Mouse (Mus musculus) bone marrow, adult 2 months (tissue): ENCODE measurements around the gene Lrrc17. TPM values are rescaled to one million over a fixed set of nuclear protein-coding genes. Genes with fewer than 3 reads are reported as not detected.

Experiments
- H3K27ac ChIP-seq: fragments of 200-500 bp; 2 replicates; pipeline ENCODE4 v1.5.1; 2012; ENCODE audit warnings: low read depth, mild to moderate bottlenecking, control low read depth, inconsistent platforms, low read length; ENCODE audit not compliant: control insufficient read depth, poor library complexity, insufficient read depth
- H3K4me1 ChIP-seq: fragments of 200-500 bp; 2 replicates; pipeline ENCODE4 v1.6.1; 2011; ENCODE audit warnings: low read length; ENCODE audit not compliant: control insufficient read depth, insufficient read depth
- H3K4me3 ChIP-seq: fragments of 200-500 bp; replicated peaks from 2 replicates; pipeline ENCODE3; 2011; ENCODE audit warnings: mild to moderate bottlenecking, low read depth, low read length, control low read depth; ENCODE audit not compliant: control insufficient read depth
- CTCF ChIP-seq: fragments of 200-500 bp; IDR thresholded peaks from 2 replicates; pipeline ENCODE4 v1.5.1; 2011; ENCODE audit warnings: low read length, control low read depth; ENCODE audit not compliant: control insufficient read depth, insufficient read depth
- POLR2A ChIP-seq: fragments of 200-500 bp; IDR thresholded peaks from 2 replicates; pipeline ENCODE4 v1.6.1; 2011; ENCODE audit warnings: low read depth, mild to moderate bottlenecking, control low read depth, low read length, borderline replicate concordance; ENCODE audit not compliant: control insufficient read depth
- WGBS: fragments of 180-500 bp; shearing (Covaris S2); methylation state at CpG from one replicate; pipeline ENCODE4 v1.1.7; 2018; 5-methylcytosine and 5-hydroxymethylcytosine counted together
- polyA plus RNA-seq: library from polyadenylated mRNA; stranded (reverse); fragments of >200 nt; gene quantifications from 2 replicates; pipeline ENCODE4 v1.2.4, GENCODE M21; 2011; ENCODE audit warnings: low replicate concordance; ENCODE audit not compliant: missing spikeins, insufficient read depth, insufficient read length

Lrrc17 gene
- polyA plus RNA-seq = 2.7 TPM in 1 of 2 replicates, not detected in the other

DNA sequence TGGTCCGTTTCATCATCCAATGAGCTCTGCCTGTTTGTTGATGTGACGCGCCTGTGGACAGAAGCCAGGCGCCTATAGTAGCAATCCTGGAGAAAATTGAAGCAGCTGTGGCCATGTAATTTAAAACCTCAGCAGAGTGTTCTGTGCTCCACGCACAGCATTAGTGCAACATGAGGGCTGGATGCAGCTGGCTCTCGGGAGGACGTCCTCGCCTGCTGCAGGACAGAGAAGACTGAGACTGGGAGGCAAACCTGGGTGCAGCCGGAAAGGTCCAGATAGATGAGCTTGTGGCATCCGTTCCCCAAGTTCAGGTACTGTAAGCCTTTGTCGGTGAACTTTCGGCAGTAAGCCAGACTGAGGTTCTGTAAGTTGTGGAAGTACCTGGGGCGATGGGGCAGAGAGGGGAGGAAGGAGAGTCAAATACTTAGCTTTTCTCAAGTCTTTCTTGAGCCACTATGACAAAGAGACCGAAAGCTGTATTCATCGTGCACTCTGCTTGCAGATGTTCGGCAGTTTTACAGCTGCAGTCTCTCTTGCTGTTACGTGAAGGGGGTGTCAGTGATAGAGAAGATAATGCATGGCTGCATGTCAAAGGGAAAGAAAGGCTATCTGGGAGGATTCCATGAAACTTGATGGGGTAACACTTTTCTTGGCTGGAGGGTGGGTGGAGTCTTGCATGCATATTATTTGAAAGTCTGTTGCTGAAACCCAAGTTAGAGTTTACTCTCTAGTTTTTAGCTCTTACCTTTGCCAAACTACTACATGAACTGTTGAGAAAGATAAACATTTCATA lies at the start of gene Lrrc17:
Gene Lrrc17 (plus strand): TSS at position 151 of the 793 bp plus-strand sequence.
- no peak within 1 kb of the TSS for H3K4me3 ChIP-seq
- no peak for TF ChIP-seq POLR2A
- H3K4me1 ChIP-seq = no peaks in the 10 kb centered on the region; the same call in 1 of the 2 replicates
- no peak within 1 kb of the TSS for H3K27ac ChIP-seq
- 75% methylated on average over 17 of the region's 17 CpGs for WGBS

DNA sequence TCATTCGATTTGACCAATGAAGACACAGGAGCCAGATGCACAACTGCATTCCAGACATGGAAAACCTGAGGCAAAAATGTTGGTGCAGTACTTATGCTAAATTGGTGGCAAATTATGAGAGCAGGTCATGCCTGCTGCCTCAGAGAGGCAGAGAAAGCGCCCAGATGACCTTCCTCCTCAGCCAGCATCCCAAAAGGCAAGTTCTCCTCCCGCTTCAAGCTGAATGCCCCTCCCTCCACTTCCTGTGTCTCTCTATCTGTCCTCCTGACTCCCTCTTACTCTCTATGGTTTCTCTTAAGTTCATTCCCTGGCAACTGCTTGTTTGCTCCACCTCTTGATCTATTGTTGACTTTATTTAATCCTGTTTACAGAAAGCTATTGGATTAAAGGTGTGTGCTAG lies 48.6 kb upstream of the Lrrc17 start:
- TF ChIP-seq CTCF = no peak
- TF ChIP-seq POLR2A = no peak
- H3K4me3 ChIP-seq = no peak overlapping the region
- WGBS = 62% methylated on average over 3 of the region's 3 CpGs
- no peaks in the 10 kb centered on the region; the same call in 1 of the 2 replicates for H3K4me1 ChIP-seq
- H3K27ac ChIP-seq = no peak overlapping the region

DNA sequence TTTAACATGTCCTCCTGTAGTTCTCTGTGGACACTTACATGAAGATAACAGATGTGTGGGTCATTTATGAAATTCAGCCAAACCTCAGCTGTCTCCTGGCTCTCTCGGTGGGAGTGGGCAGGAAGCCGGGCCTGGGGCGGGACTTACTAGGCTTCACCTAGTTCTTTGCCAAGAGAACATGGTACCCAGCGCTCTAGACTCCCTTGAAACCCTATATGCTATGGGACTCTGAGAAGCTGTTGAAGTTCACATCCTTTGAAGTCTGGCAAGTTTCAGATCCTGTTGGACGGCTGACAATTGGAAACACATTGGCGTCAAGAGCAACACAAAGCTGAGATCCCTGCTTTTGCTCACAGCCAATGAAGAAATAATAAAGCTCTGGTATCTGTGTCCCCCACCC lies 47.0 kb upstream of the Lrrc17 start:
- no peaks in the 10 kb centered on the region; the same call in 1 of the 2 replicates for H3K4me1 ChIP-seq
- 70% methylated on average over 6 of the region's 6 CpGs for WGBS
- no peak for TF ChIP-seq POLR2A
- TF ChIP-seq CTCF = no peak
- H3K4me3 ChIP-seq = no peak overlapping the region
- no peak overlapping the region for H3K27ac ChIP-seq

DNA sequence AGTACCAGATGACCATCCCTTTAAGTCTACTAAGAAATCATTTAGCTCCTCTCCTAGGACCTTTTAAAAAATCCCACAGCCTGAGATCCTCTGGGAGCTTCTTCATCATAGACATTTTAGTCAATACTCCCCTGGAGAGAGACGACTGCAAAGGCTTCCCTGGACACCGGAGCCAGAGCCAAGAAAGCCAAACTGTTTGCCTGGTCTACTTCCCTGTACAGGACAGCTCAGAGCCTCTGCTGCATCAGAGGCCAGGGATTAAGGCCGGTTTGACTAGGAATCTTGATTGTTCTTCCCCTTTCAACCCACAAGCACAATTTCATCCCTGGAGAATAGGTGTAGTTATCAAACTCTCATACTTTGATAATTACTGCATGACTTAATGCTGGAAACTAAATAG lies 46.5 kb upstream of the Lrrc17 start:
- no peak for TF ChIP-seq CTCF
- TF ChIP-seq POLR2A = no peak
- no peaks in the 10 kb centered on the region; the same call in 1 of the 2 replicates for H3K4me1 ChIP-seq
- H3K27ac ChIP-seq = no peak overlapping the region
- 81% methylated on average over 3 of the region's 3 CpGs for WGBS
- no peak overlapping the region for H3K4me3 ChIP-seq

DNA sequence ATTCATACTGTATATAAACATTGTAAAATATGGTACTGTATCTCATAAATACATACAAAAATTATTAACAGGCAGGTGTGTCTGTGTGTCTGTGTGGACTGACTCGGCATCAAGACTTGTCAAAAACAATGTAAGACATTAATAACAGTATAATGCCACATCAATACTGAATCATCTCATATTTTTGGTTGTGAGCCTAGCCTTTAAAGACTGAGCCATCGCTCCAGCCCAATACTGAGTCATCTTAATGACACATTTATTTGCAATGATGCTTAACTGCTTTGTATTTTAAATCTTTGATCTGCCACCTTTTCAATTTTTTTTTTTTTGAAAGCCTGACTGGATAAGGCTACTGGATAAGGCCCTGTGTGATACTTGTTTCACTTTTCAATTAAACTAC lies 44.9 kb upstream of the Lrrc17 start:
- Histone ChIP-seq H3K4me3 (no peak overlapping the region), H3K27ac (no peak overlapping the region), H3K4me1 (no peaks in the 10 kb centered on the region; the same call in 1 of the 2 replicates)
- TF ChIP-seq POLR2A (no peak), CTCF (no peak)
- 80% methylated on average over 2 of the region's 2 CpGs for whole genome bisulfite sequencing

DNA sequence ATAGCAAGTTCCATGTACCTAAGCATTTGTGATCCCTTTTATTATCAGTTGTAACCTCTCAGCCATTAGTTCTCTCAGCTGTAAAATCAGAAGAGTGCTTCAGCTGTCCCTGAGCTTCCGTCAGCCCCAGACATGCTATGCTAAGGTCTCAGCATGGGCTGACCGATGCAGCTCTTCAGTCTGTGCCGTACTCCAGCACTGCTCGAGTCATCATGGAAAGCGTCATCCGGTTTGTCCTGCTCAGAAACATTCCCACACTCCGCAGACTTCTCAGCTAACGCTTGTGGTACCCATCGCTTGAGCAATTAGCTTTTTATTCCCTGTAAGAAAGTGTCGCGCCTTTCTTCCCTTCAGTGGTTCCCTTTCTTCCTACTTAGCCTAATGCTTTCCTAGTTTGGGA lies 44.4 kb upstream of the Lrrc17 start:
- WGBS = 89% methylated on average over 11 of the region's 11 CpGs
- H3K27ac ChIP-seq = no peak overlapping the region
- no peak overlapping the region for H3K4me3 ChIP-seq
- no peak for TF ChIP-seq POLR2A
- no peak for TF ChIP-seq CTCF
- H3K4me1 ChIP-seq = no peaks in the 10 kb centered on the region; the same call in 1 of the 2 replicates

DNA sequence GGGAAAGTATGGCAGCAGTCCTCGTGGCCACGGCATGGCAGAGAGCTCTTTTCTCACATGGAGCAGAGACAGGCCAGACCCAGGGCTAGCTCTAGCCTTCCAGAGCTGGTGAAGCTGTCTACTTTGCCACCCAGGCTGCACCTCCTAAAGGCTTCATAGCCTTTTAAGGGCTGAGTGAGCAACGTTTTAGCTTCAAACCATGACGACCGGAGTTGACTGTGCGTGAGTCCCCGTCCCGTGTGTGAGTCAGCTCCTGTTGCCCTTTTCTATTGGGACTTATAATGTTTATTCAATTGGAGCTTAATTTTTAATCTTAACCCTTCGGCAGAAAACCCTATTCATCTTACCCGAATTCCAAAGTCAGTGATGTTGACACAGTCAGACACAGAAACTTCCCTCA lies 43.2 kb upstream of the Lrrc17 start:
- TF ChIP-seq POLR2A (no peak), CTCF (no peak)
- WGBS = 80% methylated on average over 10 of the region's 10 CpGs
- Histone ChIP-seq H3K4me3 (no peak overlapping the region), H3K27ac (no peak overlapping the region), H3K4me1 (no peaks in the 10 kb centered on the region; the same call in 1 of the 2 replicates)

DNA sequence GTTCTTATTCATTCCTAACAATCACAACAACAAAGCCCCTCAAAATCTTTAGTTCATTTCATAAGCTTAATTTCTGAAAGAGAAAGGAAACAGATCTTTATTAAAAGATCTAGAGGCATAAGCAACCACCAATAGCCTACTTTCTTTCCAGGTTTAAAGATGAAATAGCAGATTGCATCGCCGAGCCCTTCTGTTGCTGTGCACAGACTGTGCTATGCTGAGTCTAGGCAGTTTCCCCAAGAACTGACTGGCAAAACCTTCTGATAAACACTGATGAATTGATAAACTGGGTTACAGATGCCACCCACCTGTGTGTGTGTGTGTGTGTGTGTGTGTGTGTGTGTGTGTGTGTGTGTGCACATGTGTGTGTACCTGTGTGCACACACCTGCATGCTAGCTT lies 42.4 kb upstream of the Lrrc17 start:
- TF ChIP-seq CTCF = no peak
- TF ChIP-seq POLR2A = no peak
- H3K4me1 ChIP-seq = no peaks in the 10 kb centered on the region; the same call in 1 of the 2 replicates
- 81% methylated on average over 2 of the region's 2 CpGs for WGBS
- no peak overlapping the region for H3K4me3 ChIP-seq
- no peak overlapping the region for H3K27ac ChIP-seq

DNA sequence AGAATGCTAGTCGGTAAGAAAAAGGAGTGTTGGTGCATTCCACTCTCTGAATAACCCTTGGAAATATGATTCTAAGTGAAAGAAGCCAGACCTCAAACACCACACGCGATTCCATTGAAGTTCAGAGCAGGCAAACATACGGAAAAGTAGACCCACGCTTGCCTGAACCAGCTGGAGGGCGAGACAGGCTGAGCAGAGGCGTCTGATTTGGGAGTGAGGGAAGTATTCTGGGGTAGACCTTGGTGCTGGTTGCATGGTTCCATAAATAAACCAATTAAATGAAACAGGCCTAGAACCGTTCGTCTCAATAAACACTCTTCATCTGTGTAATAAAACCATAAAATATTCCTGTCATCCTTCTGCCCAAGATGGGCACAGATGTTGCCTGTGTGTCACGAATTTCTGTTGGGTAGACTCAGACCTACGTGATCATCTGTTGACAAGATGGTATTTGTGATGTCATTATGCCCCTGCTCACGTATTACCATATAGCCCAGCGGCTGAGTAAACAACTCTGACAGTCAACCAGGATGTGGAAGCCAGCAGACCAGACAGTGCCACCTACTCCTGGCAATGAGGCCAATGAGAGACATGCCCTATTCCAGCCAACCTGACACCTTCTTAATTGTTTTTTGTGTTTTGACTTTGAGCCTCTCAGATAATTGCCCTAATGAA lies 40.3 kb upstream of the Lrrc17 start:
- WGBS = 87% methylated on average over 13 of the region's 13 CpGs
- H3K4me3 ChIP-seq = no peak overlapping the region
- TF ChIP-seq CTCF (no peak), POLR2A (no peak)
- no peak overlapping the region for H3K27ac ChIP-seq
- H3K4me1 ChIP-seq = no peaks in the 10 kb centered on the region; the same call in 1 of the 2 replicates
